In genomic region chr2:91252001-91252400, GRCm38 (mm10) we compare ENCODE assay signal across 1 mouse cellular context.
TF ChIP-seq lines count a peak whose summit lies in the region.

No protein-coding gene starts in this region.

TF ChIP-seq in CH12.LX, 34 proteins besides CTCF, POLR2A, EP300 and RAD21:
- TF ChIP-seq ZMIZ1 (IDR thresholded peaks at IDR 0.05; ENCODE audit: low read depth, low read length), result no peak
- TF ChIP-seq ZC3H11A (IDR thresholded peaks at IDR 0.05; ENCODE audit: low read depth, low read length), result no peak
- no peak for TF ChIP-seq USF1 (IDR thresholded peaks at IDR 0.05; ENCODE audit: low read depth, low read length)
- no peak for TF ChIP-seq USF2 (conservative IDR thresholded peaks at IDR 0.05; ENCODE audit: low read depth, low read length)
- TF ChIP-seq MEF2A (IDR thresholded peaks at IDR 0.05; ENCODE audit: borderline replicate concordance, low read depth, low read length), result peak; percentile 43; the same call in 1 of the 2 replicates
- TF ChIP-seq MYC (IDR thresholded peaks at IDR 0.05; ENCODE audit: low read depth, low read length), result no peak
- no peak for TF ChIP-seq ZKSCAN1 (IDR thresholded peaks at IDR 0.05; ENCODE audit: borderline replicate concordance, low read depth, low read length)
TF ChIP-seq in CH12.LX: peak in this region for 1.
